Mouse (Mus musculus) midbrain, embryonic 13.5 days (tissue): Measurements from ENCODE around the gene Lbhd1. TPM values are rescaled to one million over a fixed set of nuclear protein-coding genes. Genes with fewer than 3 reads are reported as not detected.
"Not testable (repeated sequence)": the region's sequence is repeated elsewhere in the genome, so short reads cannot be mapped to it uniquely, and the experiment has no call there.

Experiments
- ATAC-seq: fragments of 200-750 bp; cut with Nextera tagmentation; 2 replicates; pipeline ENCODE4 v1.8.0; 2017; ENCODE audit warnings: mild to moderate bottlenecking, moderate TSS enrichment, moderate library complexity
- H3K27ac ChIP-seq: fragments of 300-500 bp; sonication (generic); 2 replicates; pipeline ENCODE4 v1.5.1; 2015; ENCODE audit warnings: inconsistent platforms, mild to moderate bottlenecking, moderate library complexity
- H3K27me3 ChIP-seq: fragments of 300-500 bp; sonication (generic); 2 replicates; pipeline ENCODE4 v1.6.1; 2015; ENCODE audit warnings: mild to moderate bottlenecking, inconsistent platforms
- H3K36me3 ChIP-seq: fragments of 300-500 bp; sonication (generic); 2 replicates; pipeline ENCODE4 v1.6.1; 2015; ENCODE audit warnings: mild to moderate bottlenecking, inconsistent platforms
- H3K4me1 ChIP-seq: fragments of 300-500 bp; sonication (generic); replicated peaks from 2 replicates; pipeline ENCODE4 v1.6.1; 2015; ENCODE audit warnings: inconsistent platforms
- H3K4me2 ChIP-seq: fragments of 300-500 bp; sonication (generic); replicated peaks from 2 replicates; pipeline ENCODE4 v1.6.1; 2015; ENCODE audit warnings: moderate library complexity, mild to moderate bottlenecking, inconsistent platforms
- H3K4me3 ChIP-seq: fragments of 300-500 bp; sonication (generic); replicated peaks from 2 replicates; pipeline ENCODE4 v1.5.1; 2015; ENCODE audit warnings: mild to moderate bottlenecking, inconsistent platforms
- H3K9ac ChIP-seq: fragments of 300-500 bp; sonication (generic); replicated peaks from 2 replicates; pipeline ENCODE4 v1.6.1; 2015; ENCODE audit warnings: mild to moderate bottlenecking, inconsistent platforms
- H3K9me3 ChIP-seq: fragments of 300-500 bp; sonication (generic); 2 replicates; pipeline ENCODE4 v1.6.1; 2016; ENCODE audit warnings: mild to moderate bottlenecking, inconsistent platforms
- whole genome bisulfite sequencing: fragments of 180-500 bp; shearing (Covaris S2); methylation state at CpG from one replicate; pipeline ENCODE4 v1.1.7; 2015; 5-methylcytosine and 5-hydroxymethylcytosine counted together
- polyA plus RNA-seq: library from polyadenylated mRNA; unstranded; fragments of >200 nt; fragmentation: Nextera tagmentation; extraction: Ambion mirVana; gene quantifications from 2 replicates; pipeline ENCODE4 v1.2.1, GENCODE M21; 2015

The Lbhd1 gene
- polyA plus RNA-seq: 61.5 and 61.8 TPM in 2 replicates

- no peak within 1 kb of the TSS for H3K27ac ChIP-seq
- H3K27me3 ChIP-seq: no peaks in the 10 kb centered on the region
- no peaks in the 10 kb centered on the region for H3K9me3 ChIP-seq
- no peak for ATAC-seq
- H3K4me2 ChIP-seq: no peak within 1 kb of the TSS
- H3K4me1 ChIP-seq: peaks cover 24% of the 10 kb centered on the region
- WGBS: 65% methylated on average over 3 of the region's 3 CpGs
- H3K36me3 ChIP-seq: no peaks in the 10 kb centered on the region
- H3K4me3 ChIP-seq: no peak within 1 kb of the TSS
- H3K9ac ChIP-seq: no peak within 1 kb of the TSS; the same call in 1 of the 2 replicates
These were observed at the start of gene Lbhd1, which contains the start of gene Gm49403 for GRCm38 (mm10) chr19:8883616-8884015. Lbhd1 (plus strand) TSS chr19:8883732. Gm49403 (plus strand) TSS chr19:8883930.

GRCm38 (mm10) chr19:8836327-8836726, 47.2 kb upstream of the Lbhd1 start:
- H3K27ac ChIP-seq: peak overlapping the region; percentile 98
- H3K4me2 ChIP-seq: peak overlapping the region; percentile 77; the same call in 1 of the 2 replicates
- H3K4me3 ChIP-seq: not testable (repeated sequence)

GRCm38 (mm10) chr19:8837251-8837791, 46.2 kb upstream of the Lbhd1 start, which contains the start of gene Bscl2:
Bscl2 (plus strand) TSS chr19:8837467.
- Histone ChIP-seq H3K27ac (peak within 1 kb of the TSS; percentile 98), H3K4me3 (peak within 1 kb of the TSS; percentile 79), H3K4me1 (peaks cover 41% of the 10 kb centered on the region), H3K36me3 (peaks cover 44% of the 10 kb centered on the region), H3K4me2 (peak within 1 kb of the TSS; percentile 77), H3K27me3 (no peaks in the 10 kb centered on the region), H3K9ac (peak within 1 kb of the TSS; percentile 93), H3K9me3 (no peaks in the 10 kb centered on the region)
- under 1% methylated on average over 38 of the region's 38 CpGs for WGBS
- peak; percentile 67 for ATAC-seq

More at GRCm38 (mm10) chr19:8836327-8836726, 47.2 kb upstream of the Lbhd1 start:
- peaks cover 47% of the 10 kb centered on the region for H3K36me3 ChIP-seq
- H3K27me3 ChIP-seq, H3K9ac ChIP-seq, ATAC-seq, H3K9me3 ChIP-seq: not testable (repeated sequence)
- 97% methylated on average over 10 of the region's 10 CpGs for WGBS
- H3K4me1 ChIP-seq: peaks cover 35% of the 10 kb centered on the region

GRCm38 (mm10) chr19:8838041-8838730, 45.3 kb upstream of the Lbhd1 start:
- Histone ChIP-seq H3K27me3 (no peaks in the 10 kb centered on the region), H3K4me3 (peak overlapping the region; percentile 79), H3K36me3 (peaks cover 43% of the 10 kb centered on the region), H3K4me2 (peak overlapping the region; percentile 77), H3K4me1 (peaks cover 41% of the 10 kb centered on the region), H3K9ac (peak overlapping the region; percentile 93), H3K9me3 (no peaks in the 10 kb centered on the region), H3K27ac (peak overlapping the region; percentile 98)
- ATAC-seq: 0 out of 2 replicates have a peak, but pooled peaks have one; percentile 2
- 13% methylated on average over 15 of the region's 15 CpGs for WGBS

GRCm38 (mm10) chr19:8839103-8839907, 44.2 kb upstream of the Lbhd1 start, which contains the start of gene Gng3:
Gng3 (minus strand) TSS chr19:8839194.
- 32% methylated on average over 11 of the region's 11 CpGs for WGBS
- Histone ChIP-seq H3K27ac (peak within 1 kb of the TSS; percentile 98), H3K27me3 (no peaks in the 10 kb centered on the region), H3K4me2 (peak within 1 kb of the TSS; percentile 77), H3K9me3 (no peaks in the 10 kb centered on the region), H3K36me3 (peaks cover 32% of the 10 kb centered on the region), H3K4me3 (peak within 1 kb of the TSS; percentile 79), H3K9ac (peak within 1 kb of the TSS; percentile 93), H3K4me1 (peaks cover 41% of the 10 kb centered on the region)
- ATAC-seq: peak; percentile 94

GRCm38 (mm10) chr19:8839908-8840791, 43.4 kb upstream of the Lbhd1 start:
- Histone ChIP-seq H3K4me3 (peak overlapping the region; percentile 79), H3K9ac (peak overlapping the region; percentile 93), H3K9me3 (no peaks in the 10 kb centered on the region), H3K4me1 (peaks cover 41% of the 10 kb centered on the region), H3K27ac (peak overlapping the region; percentile 98), H3K36me3 (peaks cover 25% of the 10 kb centered on the region), H3K4me2 (peak overlapping the region; percentile 77), H3K27me3 (no peaks in the 10 kb centered on the region)
- 10% methylated on average over 29 of the region's 29 CpGs for WGBS
- peak; percentile 31 for ATAC-seq

- 90% methylated on average over 7 of the region's 7 CpGs for WGBS
- peaks cover 41% of the 10 kb centered on the region for H3K4me1 ChIP-seq
These were observed 42.5 kb upstream of the Lbhd1 start for GRCm38 (mm10) chr19:8841012-8841411.

GRCm38 (mm10) chr19:8842961-8843360, 40.6 kb upstream of the Lbhd1 start:
- 86% methylated on average over 6 of the region's 6 CpGs for WGBS
- no peak for ATAC-seq
- Histone ChIP-seq H3K27me3 (no peaks in the 10 kb centered on the region), H3K4me1 (peaks cover 36% of the 10 kb centered on the region), H3K4me2 (no peak overlapping the region), H3K27ac (no peak overlapping the region), H3K9ac (no peak overlapping the region), H3K4me3 (no peak overlapping the region), H3K36me3 (peaks cover 40% of the 10 kb centered on the region), H3K9me3 (no peaks in the 10 kb centered on the region)

More at GRCm38 (mm10) chr19:8841012-8841411, 42.5 kb upstream of the Lbhd1 start:
- Histone ChIP-seq H3K9ac (peak overlapping the region; percentile 93), H3K27ac (no peak overlapping the region; the same call in 1 of the 2 replicates), H3K36me3 (peaks cover 21% of the 10 kb centered on the region), H3K4me2 (peak overlapping the region; percentile 77), H3K27me3 (no peaks in the 10 kb centered on the region), H3K9me3 (no peaks in the 10 kb centered on the region), H3K4me3 (peak overlapping the region; percentile 79)
- ATAC-seq: no peak

- 60% methylated on average over 5 of the region's 5 CpGs for WGBS
- no peak overlapping the region; the same call in 1 of the 2 replicates for H3K27ac ChIP-seq
- H3K4me3 ChIP-seq: no peak overlapping the region
- H3K4me2 ChIP-seq: no peak overlapping the region
- H3K36me3 ChIP-seq: peaks cover 56% of the 10 kb centered on the region
- H3K9ac ChIP-seq: no peak overlapping the region
- H3K9me3 ChIP-seq: no peaks in the 10 kb centered on the region
- ATAC-seq: no peak
- H3K27me3 ChIP-seq: no peaks in the 10 kb centered on the region
- peaks cover 23% of the 10 kb centered on the region for H3K4me1 ChIP-seq
These were observed 39.0 kb upstream of the Lbhd1 start for GRCm38 (mm10) chr19:8844371-8845129.

- H3K27me3 ChIP-seq: no peaks in the 10 kb centered on the region
- no peak overlapping the region for H3K4me3 ChIP-seq
- no peaks in the 10 kb centered on the region for H3K9me3 ChIP-seq
- no peak overlapping the region for H3K4me2 ChIP-seq
- no peak for ATAC-seq
- H3K4me1 ChIP-seq: no peaks in the 10 kb centered on the region
- no peak overlapping the region for H3K27ac ChIP-seq
- WGBS: 81% methylated on average over 5 of the region's 5 CpGs
- H3K36me3 ChIP-seq: peaks cover 38% of the 10 kb centered on the region
- H3K9ac ChIP-seq: no peak overlapping the region
These were observed 35.2 kb upstream of the Lbhd1 start for GRCm38 (mm10) chr19:8848356-8848755.
